Mouse (Mus musculus) central nervous system, embryonic 18 days (tissue): Measurements from ENCODE around the gene Vmn1r218. TPM values are rescaled to one million over a fixed set of nuclear protein-coding genes. Genes with fewer than 3 reads are reported as not detected.

ENCODE experiments used
- polyA plus RNA-seq: library from polyadenylated mRNA; depleted of rRNA; stranded (reverse); fragments of >200 nt; gene quantifications from 2 replicates; pipeline ENCODE4 v1.2.3, GENCODE M21; 2012; rRNA removed

Vmn1r218 gene
- polyA plus RNA-seq: not detected in 2 replicates

GRCm38 (mm10) chr13:23133099-23133498, at the start of gene Vmn1r218:
TSS of gene Vmn1r218 (plus strand) at chr13:23133155.

GRCm38 (mm10) chr13:23118126-23118525, 14.8 kb upstream of the Vmn1r218 start, which contains the start of gene Vmn1r217:
TSS of gene Vmn1r217 (minus strand) at chr13:23118226.

GRCm38 (mm10) chr13:23159012-23159411, 26.1 kb downstream of the Vmn1r218 start, which contains the start of gene Vmn1r219:
TSS of gene Vmn1r219 (plus strand) at chr13:23159312.

GRCm38 (mm10) chr13:23187875-23188274, 54.9 kb downstream of the Vmn1r218 start, which contains the start of gene Vmn1r220:
TSS of gene Vmn1r220 (minus strand) at chr13:23187975.

Other genes starting within 250 kb of the Vmn1r218 start
- gene Vmn1r212, start 248.9 kb upstream of the Vmn1r218 start, polyA plus RNA-seq: not detected in 2 replicates
- gene Vmn1r213, start 125.5 kb upstream of the Vmn1r218 start, polyA plus RNA-seq: 0.03 TPM in 1 of 2 replicates, not detected in the other
- gene Vmn1r214, start 102.7 kb upstream of the Vmn1r218 start, polyA plus RNA-seq: not detected in 2 replicates
- gene Vmn1r215, start 65.1 kb upstream of the Vmn1r218 start, polyA plus RNA-seq: not detected in 2 replicates
- gene Vmn1r217, start 14.9 kb upstream of the Vmn1r218 start, polyA plus RNA-seq: not detected in 2 replicates
- gene Vmn1r219, start 26.2 kb downstream of the Vmn1r218 start, polyA plus RNA-seq: not detected in 2 replicates
- not detected in 2 replicates for gene Vmn1r220, start 54.8 kb downstream of the Vmn1r218 start, polyA plus RNA-seq
- not detected in 2 replicates for gene Vmn1r221, start 81.0 kb downstream of the Vmn1r218 start, polyA plus RNA-seq
- not detected in 2 replicates for gene Vmn1r222, start 102.8 kb downstream of the Vmn1r218 start, polyA plus RNA-seq
- gene Vmn1r223, start 114.0 kb downstream of the Vmn1r218 start, polyA plus RNA-seq: not detected in 2 replicates
- 22.3 and 23.5 TPM in 2 replicates for gene Zfp322a, start 236.1 kb downstream of the Vmn1r218 start, polyA plus RNA-seq